Mouse (Mus musculus): Measurements from ENCODE around the gene Leng9.

DNA sequence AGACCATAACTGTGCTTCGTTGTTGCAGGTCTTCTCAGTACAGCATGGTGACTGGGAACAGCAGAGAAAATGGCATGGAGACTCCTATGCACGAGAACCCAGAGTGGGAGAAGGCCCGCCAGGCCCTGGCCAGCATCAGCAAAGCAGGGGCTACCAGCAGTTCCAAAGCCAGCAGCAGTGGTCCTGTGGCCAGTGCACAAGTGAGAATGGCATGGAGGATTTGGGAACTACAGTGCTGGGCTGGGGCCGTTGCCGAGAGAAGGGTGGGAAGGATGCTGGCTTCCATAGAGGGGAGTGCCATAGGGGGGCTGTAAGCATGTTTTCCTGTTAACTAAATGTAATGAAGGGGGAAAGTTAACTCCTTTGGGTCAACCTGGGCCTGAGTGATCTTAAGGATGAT, 10.8 kb downstream of the Leng9 start:
- TF ChIP-seq CTCF (IDR thresholded peaks at IDR 0.05; ENCODE audit: extremely low read depth, insufficient read length, insufficient replicate concordance, low read depth, low read length) (no peak), POLR2A (IDR thresholded peaks at IDR 0.05; ENCODE audit: low read depth, low read length) (no peak)
